Mouse (Mus musculus): ENCODE data around the gene Golm1. TPM values are rescaled to one million over a fixed set of nuclear protein-coding genes. Genes with fewer than 3 reads are reported as not detected.

The Golm1 gene
- polyA plus RNA-seq, 1 experiment: 7.6 TPM

- Histone ChIP-seq H3K4me3 (ENCODE audit: insufficient read depth, low read depth, low read length) (no peak overlapping the region), H3K27ac (replicated peaks; ENCODE audit: low read depth, low read length) (no peak overlapping the region), H3K4me1 (ENCODE audit: control insufficient read depth, insufficient read depth, insufficient read length, low read length) (no peaks in the 10 kb centered on the region)
These were observed 13.7 kb upstream of the Golm1 start for GRCm38 (mm10) chr13:59689313-59689712.

GRCm38 (mm10) chr13:59688338-59688770 lies 12.7 kb upstream of the Golm1 start:
- no peak overlapping the region for H3K4me3 ChIP-seq (ENCODE audit: insufficient read depth, low read depth, low read length)
- no peak overlapping the region for H3K27ac ChIP-seq (replicated peaks; ENCODE audit: low read depth, low read length)
- H3K4me1 ChIP-seq (ENCODE audit: control insufficient read depth, insufficient read depth, insufficient read length, low read length): no peaks in the 10 kb centered on the region

- no peak overlapping the region for H3K4me3 ChIP-seq (ENCODE audit: insufficient read depth, low read depth, low read length)
- H3K27ac ChIP-seq (replicated peaks; ENCODE audit: low read depth, low read length): no peak overlapping the region
- H3K4me1 ChIP-seq (ENCODE audit: control insufficient read depth, insufficient read depth, insufficient read length, low read length): no peaks in the 10 kb centered on the region
These were observed 9.6 kb upstream of the Golm1 start for GRCm38 (mm10) chr13:59685236-59685635.

GRCm38 (mm10) chr13:59682629-59683028 lies 7.0 kb upstream of the Golm1 start:
- Histone ChIP-seq H3K4me1 (ENCODE audit: control insufficient read depth, insufficient read depth, insufficient read length, low read length) (no peaks in the 10 kb centered on the region), H3K27ac (replicated peaks; ENCODE audit: low read depth, low read length) (no peak overlapping the region), H3K4me3 (ENCODE audit: insufficient read depth, low read depth, low read length) (no peak overlapping the region)

- H3K27ac ChIP-seq (replicated peaks; ENCODE audit: low read depth, low read length): no peak overlapping the region
- no peak overlapping the region for H3K4me3 ChIP-seq (ENCODE audit: insufficient read depth, low read depth, low read length)
- H3K4me1 ChIP-seq (ENCODE audit: control insufficient read depth, insufficient read depth, insufficient read length, low read length): no peaks in the 10 kb centered on the region
These were observed 4.3 kb upstream of the Golm1 start for GRCm38 (mm10) chr13:59679908-59680307.

GRCm38 (mm10) chr13:59679306-59679705 lies 3.7 kb upstream of the Golm1 start:
- Histone ChIP-seq H3K4me3 (ENCODE audit: insufficient read depth, low read depth, low read length) (no peak overlapping the region), H3K4me1 (ENCODE audit: control insufficient read depth, insufficient read depth, insufficient read length, low read length) (no peaks in the 10 kb centered on the region), H3K27ac (replicated peaks; ENCODE audit: low read depth, low read length) (no peak overlapping the region)

- Histone ChIP-seq H3K4me3 (ENCODE audit: insufficient read depth, low read depth, low read length) (no peak overlapping the region), H3K27ac (replicated peaks; ENCODE audit: low read depth, low read length) (no peak overlapping the region), H3K4me1 (ENCODE audit: control insufficient read depth, insufficient read depth, insufficient read length, low read length) (no peaks in the 10 kb centered on the region; the same call in 1 of the 2 replicates)
These were observed 962 bp upstream of the Golm1 start for GRCm38 (mm10) chr13:59676316-59677229.

- no peak overlapping the region for H3K27ac ChIP-seq (replicated peaks; ENCODE audit: low read depth, low read length)
- H3K4me1 ChIP-seq (ENCODE audit: control insufficient read depth, insufficient read depth, insufficient read length, low read length): no peaks in the 10 kb centered on the region; the same call in 1 of the 2 replicates
- peak overlapping the region; percentile 87 for H3K4me3 ChIP-seq (ENCODE audit: insufficient read depth, low read depth, low read length)
These were observed 855 bp downstream of the Golm1 start for GRCm38 (mm10) chr13:59674761-59675150.

- Histone ChIP-seq H3K4me3 (ENCODE audit: insufficient read depth, low read depth, low read length) (no peak overlapping the region), H3K27ac (replicated peaks; ENCODE audit: low read depth, low read length) (no peak overlapping the region), H3K4me1 (ENCODE audit: control insufficient read depth, insufficient read depth, insufficient read length, low read length) (no peaks in the 10 kb centered on the region; the same call in 1 of the 2 replicates)
These were observed 1.4 kb downstream of the Golm1 start for GRCm38 (mm10) chr13:59674215-59674614.

GRCm38 (mm10) chr13:59673597-59673996 lies 2.0 kb downstream of the Golm1 start:
- H3K27ac ChIP-seq (replicated peaks; ENCODE audit: low read depth, low read length): no peak overlapping the region

GRCm38 (mm10) chr13:59672248-59672647 lies 3.4 kb downstream of the Golm1 start:
- H3K4me1 ChIP-seq (ENCODE audit: control insufficient read depth, insufficient read depth, insufficient read length, low read length): no peaks in the 10 kb centered on the region; the same call in none of the 2 replicates
- H3K27ac ChIP-seq (replicated peaks; ENCODE audit: low read depth, low read length): no peak overlapping the region
- H3K4me3 ChIP-seq (ENCODE audit: insufficient read depth, low read depth, low read length): no peak overlapping the region

More at GRCm38 (mm10) chr13:59673597-59673996, 2.0 kb downstream of the Golm1 start:
- H3K4me1 ChIP-seq (ENCODE audit: control insufficient read depth, insufficient read depth, insufficient read length, low read length): no peaks in the 10 kb centered on the region; the same call in none of the 2 replicates
- H3K4me3 ChIP-seq (ENCODE audit: insufficient read depth, low read depth, low read length): no peak overlapping the region

GRCm38 (mm10) chr13:59671521-59671920 lies 4.1 kb downstream of the Golm1 start:
- H3K4me3 ChIP-seq (ENCODE audit: insufficient read depth, low read depth, low read length): no peak overlapping the region
- H3K27ac ChIP-seq (replicated peaks; ENCODE audit: low read depth, low read length): no peak overlapping the region
- no peaks in the 10 kb centered on the region; the same call in none of the 2 replicates for H3K4me1 ChIP-seq (ENCODE audit: control insufficient read depth, insufficient read depth, insufficient read length, low read length)

GRCm38 (mm10) chr13:59669946-59670345 lies 5.7 kb downstream of the Golm1 start:
- Histone ChIP-seq H3K4me3 (ENCODE audit: insufficient read depth, low read depth, low read length) (no peak overlapping the region), H3K4me1 (ENCODE audit: control insufficient read depth, insufficient read depth, insufficient read length, low read length) (no peaks in the 10 kb centered on the region; the same call in none of the 2 replicates), H3K27ac (replicated peaks; ENCODE audit: low read depth, low read length) (no peak overlapping the region)

- Histone ChIP-seq H3K4me1 (ENCODE audit: control insufficient read depth, insufficient read depth, insufficient read length, low read length) (no peaks in the 10 kb centered on the region; the same call in 1 of the 2 replicates), H3K4me3 (ENCODE audit: insufficient read depth, low read depth, low read length) (no peak overlapping the region), H3K27ac (replicated peaks; ENCODE audit: low read depth, low read length) (no peak overlapping the region)
These were observed 7.0 kb downstream of the Golm1 start for GRCm38 (mm10) chr13:59668501-59669093.

GRCm38 (mm10) chr13:59667763-59668162 lies 7.8 kb downstream of the Golm1 start:
- H3K4me3 ChIP-seq (ENCODE audit: insufficient read depth, low read depth, low read length): no peak overlapping the region

More at GRCm38 (mm10) chr13:59667763-59668162, 7.8 kb downstream of the Golm1 start:
- Histone ChIP-seq H3K27ac (replicated peaks; ENCODE audit: low read depth, low read length) (no peak overlapping the region), H3K4me1 (ENCODE audit: control insufficient read depth, insufficient read depth, insufficient read length, low read length) (no peaks in the 10 kb centered on the region; the same call in 1 of the 2 replicates)

Data from brown adipose tissue, adult 24 weeks (tissue).